Mouse (Mus musculus): Measurements from ENCODE around the gene Lmbrd1. TPM values are rescaled to one million over a fixed set of nuclear protein-coding genes. Genes with fewer than 3 reads are reported as not detected.
"Not testable (repeated sequence)": the region's sequence is repeated elsewhere in the genome, so short reads cannot be mapped to it uniquely, and the experiment has no call there.

Gene Lmbrd1
- polyA plus RNA-seq, 1 experiment from 2014 or later, result 12.0 TPM

GRCm38 (mm10) chr1:24729784-24730183 is 51.4 kb downstream of the Lmbrd1 start:
- Histone ChIP-seq H3K9ac (no peak overlapping the region), H3K4me3 (replicated peaks) (no peak overlapping the region), H3K27me3 (no peaks in the 10 kb centered on the region), H3K4me2 (no peak overlapping the region), H3K9me3 (replicated peaks) (no peaks in the 10 kb centered on the region), H3K36me3 (replicated peaks) (peaks cover 19% of the 10 kb centered on the region), H3K4me1 (replicated peaks) (no peaks in the 10 kb centered on the region), H3K27ac (replicated peaks) (no peak overlapping the region)
- ATAC-seq (ENCODE audit: insufficient read depth), result no peak
- WGBS (ENCODE audit: insufficient replicate concordance), result 85% methylated on average over 11 of the region's 11 CpGs

- ATAC-seq (ENCODE audit: insufficient read depth), result no peak
- Histone ChIP-seq H3K4me3 (replicated peaks) (no peak overlapping the region), H3K9me3 (replicated peaks) (no peaks in the 10 kb centered on the region), H3K9ac (no peak overlapping the region), H3K27ac (replicated peaks) (no peak overlapping the region), H3K4me2 (no peak overlapping the region), H3K4me1 (replicated peaks) (no peaks in the 10 kb centered on the region), H3K27me3 (no peaks in the 10 kb centered on the region), H3K36me3 (replicated peaks) (peaks cover 19% of the 10 kb centered on the region)
- WGBS (ENCODE audit: insufficient replicate concordance), result 79% methylated on average over 3 of the region's 3 CpGs
Observed at GRCm38 (mm10) chr1:24732286-24732685, 53.9 kb downstream of the Lmbrd1 start.

- WGBS (ENCODE audit: insufficient replicate concordance), result 58% methylated on average over 5 of the region's 5 CpGs
- no peak overlapping the region for H3K4me2 ChIP-seq
- H3K36me3 ChIP-seq (replicated peaks), result peaks cover 10% of the 10 kb centered on the region
- H3K27me3 ChIP-seq, result no peaks in the 10 kb centered on the region
- no peaks in the 10 kb centered on the region for H3K9me3 ChIP-seq (replicated peaks)
- H3K4me1 ChIP-seq (replicated peaks), result no peaks in the 10 kb centered on the region
- H3K4me3 ChIP-seq (replicated peaks), result no peak overlapping the region
- ATAC-seq (ENCODE audit: insufficient read depth), result no peak
- H3K9ac ChIP-seq, result no peak overlapping the region
- H3K27ac ChIP-seq (replicated peaks), result no peak overlapping the region
Observed at GRCm38 (mm10) chr1:24734866-24735265, 56.4 kb downstream of the Lmbrd1 start.

GRCm38 (mm10) chr1:24740903-24741302 is 62.5 kb downstream of the Lmbrd1 start:
- Histone ChIP-seq H3K4me1 (replicated peaks) (no peaks in the 10 kb centered on the region), H3K9me3 (replicated peaks) (no peaks in the 10 kb centered on the region)
- 63% methylated on average over 3 of the region's 3 CpGs for WGBS (ENCODE audit: insufficient replicate concordance)

GRCm38 (mm10) chr1:24741552-24741951 is 63.1 kb downstream of the Lmbrd1 start:
- H3K27me3 ChIP-seq, result no peaks in the 10 kb centered on the region
- 51% methylated on average over 3 of the region's 3 CpGs for WGBS (ENCODE audit: insufficient replicate concordance)
- no peak overlapping the region for H3K4me3 ChIP-seq (replicated peaks)
- no peak overlapping the region for H3K4me2 ChIP-seq
- no peak overlapping the region for H3K27ac ChIP-seq (replicated peaks)
- H3K36me3 ChIP-seq (replicated peaks), result no peaks in the 10 kb centered on the region
- H3K9ac ChIP-seq, result no peak overlapping the region
- H3K9me3 ChIP-seq (replicated peaks), result no peaks in the 10 kb centered on the region
- no peak for ATAC-seq (ENCODE audit: insufficient read depth)
- no peaks in the 10 kb centered on the region for H3K4me1 ChIP-seq (replicated peaks)

More at GRCm38 (mm10) chr1:24740903-24741302, 62.5 kb downstream of the Lmbrd1 start:
- Histone ChIP-seq H3K27me3 (no peaks in the 10 kb centered on the region), H3K4me3 (replicated peaks) (no peak overlapping the region), H3K27ac (replicated peaks) (no peak overlapping the region), H3K36me3 (replicated peaks) (no peaks in the 10 kb centered on the region), H3K9ac (no peak overlapping the region), H3K4me2 (no peak overlapping the region)
- ATAC-seq (ENCODE audit: insufficient read depth), result no peak

- Histone ChIP-seq H3K4me2 (no peak overlapping the region), H3K27ac (replicated peaks) (no peak overlapping the region), H3K27me3 (no peaks in the 10 kb centered on the region), H3K9me3 (replicated peaks) (no peaks in the 10 kb centered on the region), H3K36me3 (replicated peaks) (0 out of 2 replicates have a peak, but pooled peaks cover 4% of the 10 kb centered on the region), H3K9ac (no peak overlapping the region), H3K4me3 (replicated peaks) (no peak overlapping the region), H3K4me1 (replicated peaks) (no peaks in the 10 kb centered on the region)
- ATAC-seq (ENCODE audit: insufficient read depth), result no peak
- 78% methylated on average over 9 of the region's 9 CpGs for WGBS (ENCODE audit: insufficient replicate concordance)
Observed at GRCm38 (mm10) chr1:24743191-24743924, 64.9 kb downstream of the Lmbrd1 start.

- Histone ChIP-seq H3K9me3 (replicated peaks) (no peaks in the 10 kb centered on the region), H3K9ac (no peak overlapping the region), H3K27me3 (no peaks in the 10 kb centered on the region), H3K4me1 (replicated peaks) (no peaks in the 10 kb centered on the region), H3K4me3 (replicated peaks) (no peak overlapping the region), H3K4me2 (no peak overlapping the region), H3K27ac (replicated peaks) (no peak overlapping the region), H3K36me3 (replicated peaks) (peaks cover 14% of the 10 kb centered on the region; the same call in 1 of the 2 replicates)
- ATAC-seq (ENCODE audit: insufficient read depth), result no peak
- 79% methylated on average over 4 of the region's 4 CpGs for WGBS (ENCODE audit: insufficient replicate concordance)
Observed at GRCm38 (mm10) chr1:24752715-24753114, 74.3 kb downstream of the Lmbrd1 start.

- Histone ChIP-seq H3K27ac (replicated peaks) (no peak overlapping the region), H3K4me3 (replicated peaks) (no peak overlapping the region), H3K27me3 (no peaks in the 10 kb centered on the region), H3K9me3 (replicated peaks) (no peaks in the 10 kb centered on the region), H3K36me3 (replicated peaks) (no peaks in the 10 kb centered on the region), H3K4me1 (replicated peaks) (no peaks in the 10 kb centered on the region), H3K9ac (no peak overlapping the region), H3K4me2 (no peak overlapping the region)
- WGBS (ENCODE audit: insufficient replicate concordance), result 80% methylated on average over 8 of the region's 8 CpGs
- ATAC-seq (ENCODE audit: insufficient read depth), result no peak
Observed at GRCm38 (mm10) chr1:24758516-24758915, 80.1 kb downstream of the Lmbrd1 start.

- ATAC-seq (ENCODE audit: insufficient read depth), result no peak
- H3K36me3 ChIP-seq (replicated peaks), result 0 out of 2 replicates have a peak, but pooled peaks cover 3% of the 10 kb centered on the region
- no peak overlapping the region for H3K4me2 ChIP-seq
- H3K4me1 ChIP-seq (replicated peaks), result no peaks in the 10 kb centered on the region
- H3K9ac ChIP-seq, result no peak overlapping the region
- H3K4me3 ChIP-seq (replicated peaks), result no peak overlapping the region
- H3K9me3 ChIP-seq (replicated peaks), result no peaks in the 10 kb centered on the region
- H3K27me3 ChIP-seq, result no peaks in the 10 kb centered on the region
- H3K27ac ChIP-seq (replicated peaks), result no peak overlapping the region
- 64% methylated on average over 8 of the region's 8 CpGs for WGBS (ENCODE audit: insufficient replicate concordance)
Observed at GRCm38 (mm10) chr1:24766466-24766865, 88.0 kb downstream of the Lmbrd1 start.

GRCm38 (mm10) chr1:24767197-24767596 is 88.8 kb downstream of the Lmbrd1 start:
- WGBS (ENCODE audit: insufficient replicate concordance), result 70% methylated on average over 3 of the region's 3 CpGs
- H3K36me3 ChIP-seq (replicated peaks); H3K4me2 ChIP-seq; H3K9me3 ChIP-seq (replicated peaks); H3K27me3 ChIP-seq; ATAC-seq (ENCODE audit: insufficient read depth); H3K9ac ChIP-seq; H3K4me3 ChIP-seq (replicated peaks); H3K4me1 ChIP-seq (replicated peaks); H3K27ac ChIP-seq (replicated peaks): not testable (repeated sequence)

- no peak for ATAC-seq (ENCODE audit: insufficient read depth)
Observed at GRCm38 (mm10) chr1:24773642-24774041, 95.2 kb downstream of the Lmbrd1 start.

GRCm38 (mm10) chr1:24776576-24776975 is 98.1 kb downstream of the Lmbrd1 start:
- H3K9me3 ChIP-seq (replicated peaks), result no peaks in the 10 kb centered on the region
- no peaks in the 10 kb centered on the region for H3K36me3 ChIP-seq (replicated peaks)
- H3K4me2 ChIP-seq, result no peak overlapping the region
- no peaks in the 10 kb centered on the region for H3K4me1 ChIP-seq (replicated peaks)
- no peak overlapping the region for H3K4me3 ChIP-seq (replicated peaks)
- no peak overlapping the region for H3K27ac ChIP-seq (replicated peaks)
- H3K27me3 ChIP-seq, result no peaks in the 10 kb centered on the region
- 50% methylated on average over 2 of the region's 2 CpGs for WGBS (ENCODE audit: insufficient replicate concordance)
- H3K9ac ChIP-seq, result no peak overlapping the region
- ATAC-seq (ENCODE audit: insufficient read depth), result no peak

More at GRCm38 (mm10) chr1:24773642-24774041, 95.2 kb downstream of the Lmbrd1 start:
- Histone ChIP-seq H3K9ac (no peak overlapping the region), H3K4me1 (replicated peaks) (no peaks in the 10 kb centered on the region), H3K27me3 (no peaks in the 10 kb centered on the region), H3K4me2 (no peak overlapping the region), H3K4me3 (replicated peaks) (no peak overlapping the region), H3K27ac (replicated peaks) (no peak overlapping the region), H3K9me3 (replicated peaks) (no peaks in the 10 kb centered on the region), H3K36me3 (replicated peaks) (no peaks in the 10 kb centered on the region)
- WGBS (ENCODE audit: insufficient replicate concordance), result 67% methylated on average over 2 of the region's 2 CpGs
